Mouse (Mus musculus) 3134 (cell line): ENCODE data around the gene Ly75.

Source experiments
- DNase-seq: peaks from one replicate; pipeline ENCODE4 v3.0.0-alpha.2; 2011; ENCODE audit warnings: low spot score; ENCODE audit not compliant: insufficient read length; ENCODE audit errors: extremely low read depth

Gene Ly75

DNA sequence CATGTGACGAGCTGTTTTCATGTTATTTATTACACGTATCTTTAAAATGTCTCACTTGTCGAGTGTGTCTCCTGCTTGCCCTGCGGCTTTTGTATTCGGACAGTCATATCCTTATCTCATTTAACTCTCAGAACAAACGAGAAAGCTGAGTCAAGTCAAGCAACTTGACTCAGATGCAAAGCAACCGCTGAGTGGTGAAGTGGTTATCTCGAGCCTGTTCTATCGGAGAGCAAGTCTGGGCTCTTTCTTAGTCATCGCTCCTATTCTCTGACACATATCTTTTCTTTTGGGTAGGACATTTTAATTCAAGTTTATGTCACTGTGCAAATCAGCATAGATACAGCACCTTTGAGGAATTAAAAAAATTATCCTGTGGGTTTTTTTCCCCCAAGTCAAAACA lies 54.5 kb downstream of the Ly75 start:
- no peak for DNase-seq

DNA sequence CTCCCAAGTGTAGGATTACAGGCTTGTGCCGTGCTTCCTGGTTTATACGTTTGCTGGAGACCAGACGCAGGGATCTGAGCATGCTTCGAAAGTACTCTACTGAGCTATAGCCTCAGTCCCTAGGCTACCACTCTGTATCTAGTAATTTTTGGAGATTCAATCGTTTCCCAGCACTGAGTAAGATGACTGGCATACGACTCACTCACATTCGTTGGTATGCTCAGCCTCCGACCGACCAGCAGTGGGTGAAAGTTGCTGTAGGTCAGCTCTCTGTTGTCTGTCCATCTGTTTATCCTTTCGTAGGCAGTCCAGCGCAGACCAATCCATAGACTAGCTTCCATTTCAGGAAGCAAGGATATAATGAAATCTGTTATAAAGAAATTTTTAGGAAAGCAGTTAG lies 55.5 kb downstream of the Ly75 start:
- DNase-seq, result no peak

DNA sequence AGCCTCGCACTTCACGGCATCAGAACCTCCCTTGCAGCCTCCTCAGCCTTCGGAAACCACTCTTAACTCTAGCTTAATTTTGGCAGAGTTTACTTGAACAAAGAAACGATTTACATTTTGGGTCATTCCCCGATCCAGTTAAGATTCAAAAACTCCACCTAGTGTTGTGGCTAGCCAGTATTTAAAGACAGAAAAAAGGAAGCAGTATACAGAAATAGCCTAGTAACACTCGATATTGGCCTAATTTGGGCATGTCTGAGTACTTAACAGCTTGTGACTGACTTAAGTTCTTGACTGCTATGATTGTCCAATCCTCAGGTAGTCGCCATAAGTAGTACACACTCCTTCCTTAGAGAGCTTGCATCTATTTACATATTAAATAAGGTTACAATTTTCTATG lies 56.2 kb downstream of the Ly75 start:
- DNase-seq, result no peak

DNA sequence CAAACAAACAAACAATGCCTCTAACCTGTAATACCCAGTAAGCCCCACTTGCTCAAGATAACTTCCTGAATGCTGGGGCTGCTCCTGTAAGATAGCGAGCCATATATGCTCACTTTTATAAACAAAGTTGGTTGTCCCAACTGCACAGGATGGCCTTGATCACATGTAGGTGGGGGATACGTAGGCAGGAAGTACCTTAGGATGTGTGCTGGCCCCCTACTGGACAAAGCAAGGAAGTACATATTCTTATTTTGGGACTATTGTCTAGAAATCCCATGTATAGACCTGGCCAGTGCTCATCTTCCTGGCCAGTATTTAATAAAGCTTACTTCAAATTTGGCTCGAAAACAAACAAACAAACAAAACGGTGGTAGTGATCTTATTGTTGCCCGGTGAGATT lies 59.7 kb downstream of the Ly75 start:
- DNase-seq, result no peak

DNA sequence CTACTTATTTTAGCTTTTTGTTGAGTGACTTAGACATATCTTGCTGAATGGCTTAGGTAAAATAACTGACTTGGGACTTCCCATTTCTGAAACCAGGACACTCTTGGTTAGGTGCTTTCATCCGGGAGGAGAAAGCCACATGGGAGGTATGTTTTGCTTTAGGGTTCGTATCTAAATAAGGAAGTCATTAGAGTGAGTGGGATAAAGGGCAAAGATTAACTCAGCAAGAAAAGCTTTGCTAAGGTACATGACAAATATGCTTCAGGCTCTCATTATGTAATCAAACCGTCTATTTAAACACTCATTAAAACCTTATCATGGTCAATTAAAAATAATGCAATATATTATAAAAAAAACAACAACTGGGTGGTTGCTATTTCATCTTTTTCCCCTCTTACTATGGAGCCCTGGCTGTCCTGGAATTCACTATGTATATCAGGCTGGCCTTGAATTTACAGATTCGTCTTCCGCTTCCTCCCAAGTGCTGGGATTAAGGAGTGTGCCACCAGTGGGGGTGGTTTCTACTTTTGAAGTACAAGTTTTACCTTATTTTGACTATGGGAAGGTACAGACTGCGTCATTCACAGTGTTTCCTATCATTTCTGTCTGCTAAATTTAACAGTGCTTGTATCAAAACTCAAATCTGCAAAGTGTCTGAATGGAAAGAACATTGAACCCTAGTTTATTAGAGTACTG lies 60.9 kb downstream of the Ly75 start:
- DNase-seq, result no peak

DNA sequence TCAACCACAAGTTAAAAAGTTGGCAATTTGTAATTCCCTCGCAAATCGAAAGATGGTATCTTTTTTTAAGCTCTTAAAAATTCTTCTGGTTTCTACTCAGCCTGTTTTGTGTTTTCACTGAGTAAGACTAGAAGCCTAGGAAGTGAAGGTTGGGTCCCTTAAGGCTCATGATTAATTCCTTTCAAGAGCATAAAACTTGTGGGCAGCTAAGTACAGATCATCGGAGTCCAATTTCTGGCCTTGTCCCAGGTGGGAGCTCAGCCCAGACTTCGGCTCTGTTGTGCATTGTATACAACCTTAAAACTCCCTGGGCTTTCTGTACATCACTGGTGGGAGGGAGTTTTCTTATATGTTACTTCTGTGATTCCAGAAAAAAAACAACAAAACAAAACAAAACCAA lies 79.3 kb downstream of the Ly75 start:
- no peak for DNase-seq

DNA sequence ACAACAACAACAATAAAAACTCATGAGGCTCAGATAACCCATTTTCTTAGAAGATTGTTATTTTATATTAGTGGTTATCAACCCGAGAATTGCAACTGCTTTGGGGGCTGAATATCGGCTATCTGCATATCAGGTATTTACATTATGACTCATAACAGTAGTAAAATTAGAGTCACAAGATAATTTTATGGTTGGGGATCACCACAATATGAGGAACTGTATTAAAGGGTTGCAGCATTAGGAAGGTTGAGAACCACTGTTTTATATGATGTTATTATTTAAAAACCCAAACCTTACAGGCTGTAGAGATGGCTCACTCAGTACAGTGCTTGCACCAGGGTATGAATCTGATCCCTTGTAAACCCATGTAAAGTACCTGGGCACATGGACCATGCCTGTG lies 83.8 kb downstream of the Ly75 start:
- no peak for DNase-seq

DNA sequence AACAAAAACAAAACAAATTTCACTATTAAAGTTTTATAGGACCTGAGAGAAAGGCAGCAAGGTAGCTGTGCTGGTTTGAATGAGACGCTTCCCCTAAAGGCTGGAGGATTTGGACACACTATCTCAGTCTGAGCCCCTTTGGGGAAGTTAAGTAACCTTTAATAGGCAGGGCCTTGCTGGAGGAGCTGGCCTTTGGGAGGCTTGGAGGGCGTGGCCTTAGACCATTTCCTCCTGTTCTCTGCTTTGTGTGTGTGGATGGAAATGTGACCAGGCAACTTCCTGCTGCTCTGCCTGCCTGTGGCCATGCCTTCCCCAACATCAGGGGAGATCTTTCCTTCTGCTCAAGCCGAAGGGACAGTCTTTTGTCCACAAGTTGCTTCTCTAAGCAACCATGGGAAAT lies 84.8 kb downstream of the Ly75 start:
- DNase-seq, result no peak

DNA sequence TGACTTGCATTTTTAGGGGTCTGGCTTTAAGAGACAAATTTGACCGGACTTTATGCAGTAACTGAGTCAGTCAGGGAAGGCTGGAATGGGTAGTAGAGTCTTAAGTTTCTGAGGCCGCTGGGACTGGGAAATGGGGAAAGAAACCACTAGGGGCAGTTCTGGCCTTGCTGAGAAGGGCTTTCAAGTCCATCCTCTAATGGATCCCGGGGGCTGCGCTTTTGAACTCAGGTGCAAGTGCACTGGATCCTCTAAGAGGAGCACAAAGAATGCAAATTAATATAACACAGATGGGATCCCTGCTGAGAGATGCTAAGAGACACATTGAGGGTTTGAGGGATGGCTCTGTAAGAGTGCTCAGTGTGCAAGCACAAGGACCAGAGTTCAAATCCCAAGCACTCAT lies 91.7 kb downstream of the Ly75 start:
- DNase-seq, result no peak

DNA sequence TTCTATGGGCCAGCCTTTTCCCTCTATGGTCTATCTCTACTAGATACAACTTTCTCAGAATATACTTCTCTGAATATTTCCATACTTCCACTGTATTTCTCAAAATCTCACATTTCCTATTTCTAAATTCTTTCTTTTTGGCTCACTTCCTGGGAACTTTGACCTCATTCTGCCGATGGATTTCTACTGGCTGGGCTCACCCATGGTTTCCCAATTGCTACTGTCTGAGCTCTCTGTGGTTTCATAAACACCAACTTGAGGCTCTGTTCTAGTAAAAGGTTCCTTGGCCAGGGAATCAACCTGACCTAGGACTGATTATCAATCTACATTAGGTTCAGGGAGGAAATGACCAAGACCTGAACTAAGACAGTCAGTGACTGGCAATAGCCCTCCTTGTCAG lies 93.7 kb downstream of the Ly75 start:
- DNase-seq, result no peak

DNA sequence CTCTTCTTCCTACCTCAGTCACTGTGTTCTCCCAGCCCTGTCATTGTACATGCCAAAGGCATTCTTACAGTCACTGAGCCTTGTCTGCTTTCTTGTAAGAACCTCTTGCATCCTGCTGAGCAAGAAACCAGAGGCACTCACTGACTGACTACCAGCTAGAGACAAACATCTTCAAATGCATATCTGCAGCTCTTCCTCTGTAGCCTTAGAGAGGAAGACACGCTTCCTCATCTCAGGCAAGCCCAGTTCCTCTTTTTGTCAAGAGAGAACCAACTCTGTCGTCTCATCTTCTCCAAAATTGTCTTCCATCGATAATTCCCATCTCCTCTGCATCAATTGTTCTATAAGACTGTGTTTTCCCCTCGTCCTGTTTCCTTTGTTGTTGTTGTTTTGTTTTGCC lies 94.5 kb downstream of the Ly75 start:
- DNase-seq, result no peak

DNA sequence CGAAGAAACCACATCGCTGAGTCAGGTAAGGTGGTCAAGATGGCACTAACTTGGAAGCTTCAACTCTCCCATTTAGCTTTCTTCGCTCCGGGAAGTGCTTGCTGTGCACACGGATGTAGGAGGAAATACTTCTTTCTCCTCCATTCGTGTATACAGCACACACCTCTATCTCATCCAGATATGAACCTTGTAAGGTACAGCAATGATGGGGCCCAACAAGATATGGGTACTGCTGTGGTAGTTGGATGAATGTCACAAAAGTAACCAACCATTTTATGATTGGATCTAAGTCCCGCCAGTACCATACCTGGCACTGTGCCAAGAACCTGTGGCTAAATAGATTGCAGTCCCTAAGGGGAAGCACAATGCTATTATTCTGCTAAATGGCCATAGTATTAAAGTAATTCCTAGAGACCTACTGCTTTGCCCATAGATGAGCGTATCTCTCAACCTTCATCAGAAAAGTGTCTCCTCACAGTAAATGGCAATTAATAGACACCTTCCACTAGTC lies 97.9 kb downstream of the Ly75 start:
- no peak for DNase-seq

DNA sequence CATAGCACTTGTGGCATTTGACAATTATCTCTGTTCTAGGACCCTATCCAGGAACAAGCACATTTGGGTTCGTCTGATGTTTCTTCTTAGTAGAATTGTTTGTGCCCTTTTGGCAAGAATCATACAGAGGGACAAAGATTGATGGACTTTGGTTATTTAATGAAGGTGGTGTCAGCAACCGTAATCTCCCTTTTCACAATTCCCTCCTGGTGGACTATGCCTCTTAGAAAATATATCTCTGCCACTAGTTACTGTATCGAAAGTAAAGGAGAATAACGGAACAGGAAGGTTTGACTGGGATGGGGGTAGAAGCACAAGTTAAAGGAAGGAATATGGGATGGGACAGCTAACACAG lies 98.7 kb downstream of the Ly75 start, which contains the start of gene Cd302:
Gene Cd302 (minus strand): TSS at position 22 of the 355 bp plus-strand sequence.
- no peak for DNase-seq

DNA sequence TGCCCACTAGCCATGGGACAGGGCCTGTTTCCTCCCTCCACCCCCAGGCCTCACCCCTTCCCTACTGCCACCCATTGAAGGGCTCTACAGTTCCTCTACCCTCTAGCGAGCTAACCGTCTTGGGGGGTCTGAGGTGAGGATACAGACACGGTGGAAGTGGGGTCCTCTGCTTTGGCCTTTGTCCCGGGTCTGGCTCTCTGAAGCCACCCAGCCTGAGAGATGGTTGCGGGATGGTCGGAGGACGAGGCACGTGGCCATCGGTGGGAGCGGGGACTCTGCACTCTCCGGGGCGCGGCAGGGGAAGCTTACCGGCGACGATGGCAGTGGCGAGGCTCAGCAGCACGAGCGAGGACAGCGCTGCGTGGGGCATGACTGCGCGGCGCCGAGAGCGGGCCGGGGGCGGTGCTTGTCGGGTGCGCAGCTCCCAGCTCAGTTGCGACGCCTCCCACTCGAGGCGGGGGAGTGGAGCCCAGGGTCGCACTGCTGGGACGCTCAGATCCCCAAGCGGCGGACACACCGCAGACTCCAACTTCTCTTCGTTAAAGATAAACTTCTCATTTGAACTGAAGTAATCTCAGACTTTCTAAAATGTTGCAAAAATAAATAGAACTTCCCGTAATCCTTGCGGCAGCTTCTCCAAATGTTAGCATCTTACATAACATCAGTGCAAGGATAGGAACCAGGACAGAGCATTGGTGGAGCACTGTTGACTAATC lies 99.2 kb downstream of the Ly75 start:
- peak; percentile 79 for DNase-seq

DNA sequence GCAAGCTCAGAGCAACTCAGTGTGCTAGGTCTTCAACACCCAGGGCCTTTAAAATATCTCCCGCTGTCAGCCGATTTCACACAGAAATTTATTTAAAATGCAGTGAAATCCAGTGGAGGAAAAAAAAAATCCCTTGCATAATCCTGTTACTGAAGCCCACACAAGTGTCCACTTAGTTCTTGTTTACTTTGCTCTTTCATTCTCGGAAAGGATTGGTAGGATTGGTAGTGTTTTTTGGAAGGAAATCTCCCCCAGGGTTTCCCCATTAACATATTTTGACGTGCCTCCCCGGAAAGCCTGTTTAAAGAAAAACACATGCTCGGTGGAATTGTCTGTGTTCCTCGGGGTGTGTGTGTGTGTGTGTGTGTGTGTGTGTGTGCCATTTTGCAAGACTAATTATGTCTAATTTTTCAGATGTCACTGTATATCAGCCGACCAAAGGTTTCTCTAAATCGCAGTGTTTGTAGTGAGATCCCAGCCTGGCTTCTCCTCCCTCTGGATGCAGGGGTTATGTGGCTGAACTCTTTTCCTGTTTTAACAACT lies 99.8 kb downstream of the Ly75 start:
- DNase-seq, result no peak

DNA sequence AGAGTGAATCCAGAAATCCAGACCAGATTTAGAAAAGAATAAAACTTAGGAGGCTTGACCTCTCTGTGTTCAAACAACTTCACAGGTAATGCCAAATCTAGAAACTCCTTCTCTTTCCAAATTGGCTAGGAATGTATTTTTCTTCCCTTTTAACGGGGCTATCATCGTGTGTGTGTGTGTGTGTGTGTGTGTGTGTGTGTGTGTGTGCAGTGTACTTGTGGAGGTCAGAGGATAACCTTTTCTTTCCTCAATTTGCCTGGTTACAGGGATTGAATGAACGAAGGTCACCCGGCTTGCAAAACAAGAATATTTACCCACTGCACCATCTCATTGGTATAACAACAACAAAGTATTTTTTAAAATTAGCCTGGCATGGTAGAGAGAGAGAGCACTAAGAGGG lies 100.5 kb downstream of the Ly75 start:
- no peak for DNase-seq

DNA sequence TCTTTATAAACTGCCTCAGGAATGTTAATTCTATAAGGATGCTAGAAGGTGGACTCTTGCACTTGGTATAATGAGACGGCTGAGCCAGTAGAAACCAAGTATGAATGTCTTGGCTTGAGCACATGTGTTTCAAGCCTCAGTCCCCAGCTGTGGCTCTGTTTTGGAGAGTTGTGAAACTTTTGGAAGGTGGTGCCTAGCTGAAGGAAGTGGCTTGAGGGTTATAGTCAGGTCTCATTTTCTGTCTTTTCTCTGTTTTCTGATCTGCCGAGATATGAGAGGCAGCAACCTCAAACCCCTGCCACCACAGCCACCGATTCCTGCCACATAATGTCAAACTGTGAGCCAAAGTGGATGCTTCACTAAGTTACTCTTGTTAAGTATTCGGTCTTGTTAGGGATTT lies 104.5 kb downstream of the Ly75 start:
- DNase-seq, result no peak

DNA sequence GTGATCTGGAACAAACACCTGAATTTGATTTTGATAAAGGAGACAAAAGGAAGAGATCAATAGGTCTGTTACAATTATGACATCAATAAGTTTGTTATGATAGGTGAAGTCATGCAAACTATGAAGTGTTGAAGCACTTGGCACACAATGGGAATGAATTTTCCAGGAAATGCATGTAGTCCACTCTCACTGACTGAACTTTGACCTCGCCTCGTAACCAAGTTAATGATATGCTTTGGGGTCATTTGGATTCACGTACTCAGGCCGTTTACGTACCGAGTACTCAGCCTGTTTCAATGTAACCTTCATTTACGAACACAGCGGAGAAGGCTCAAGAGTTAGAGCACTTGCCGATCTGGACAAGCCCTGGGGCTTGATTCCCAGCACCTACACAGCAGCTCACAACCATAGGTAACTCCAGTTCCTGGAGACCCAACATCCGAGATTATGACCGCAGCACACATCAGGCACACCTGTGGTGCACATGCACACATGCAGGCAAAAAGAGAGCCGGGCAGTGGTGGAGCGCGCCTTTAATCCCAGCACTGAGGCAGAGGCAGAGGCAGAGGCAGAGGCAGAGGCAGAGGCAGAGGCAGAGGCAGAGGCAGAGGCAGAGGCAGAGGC lies 113.1 kb downstream of the Ly75 start:
- DNase-seq, result no peak

DNA sequence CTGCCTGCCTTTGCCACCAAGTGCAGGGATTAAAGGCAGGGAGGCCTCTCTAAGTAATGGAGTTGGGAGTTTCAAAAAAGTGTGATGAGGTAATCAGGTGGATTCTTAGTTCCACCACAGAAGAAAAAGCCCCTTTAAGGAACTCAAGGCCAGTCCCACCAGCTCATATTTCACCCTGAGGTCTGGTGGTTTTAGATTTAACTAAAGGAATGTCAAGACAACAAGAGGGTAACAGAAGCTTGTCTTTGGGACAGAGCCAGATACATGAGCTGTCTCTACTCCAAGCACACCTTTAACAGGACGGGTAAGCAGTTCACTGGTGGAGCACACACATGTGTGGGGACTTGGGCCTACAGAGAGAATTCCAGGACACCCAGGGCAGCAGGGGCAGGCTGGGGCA lies 115.5 kb downstream of the Ly75 start:
- DNase-seq, result no peak

DNA sequence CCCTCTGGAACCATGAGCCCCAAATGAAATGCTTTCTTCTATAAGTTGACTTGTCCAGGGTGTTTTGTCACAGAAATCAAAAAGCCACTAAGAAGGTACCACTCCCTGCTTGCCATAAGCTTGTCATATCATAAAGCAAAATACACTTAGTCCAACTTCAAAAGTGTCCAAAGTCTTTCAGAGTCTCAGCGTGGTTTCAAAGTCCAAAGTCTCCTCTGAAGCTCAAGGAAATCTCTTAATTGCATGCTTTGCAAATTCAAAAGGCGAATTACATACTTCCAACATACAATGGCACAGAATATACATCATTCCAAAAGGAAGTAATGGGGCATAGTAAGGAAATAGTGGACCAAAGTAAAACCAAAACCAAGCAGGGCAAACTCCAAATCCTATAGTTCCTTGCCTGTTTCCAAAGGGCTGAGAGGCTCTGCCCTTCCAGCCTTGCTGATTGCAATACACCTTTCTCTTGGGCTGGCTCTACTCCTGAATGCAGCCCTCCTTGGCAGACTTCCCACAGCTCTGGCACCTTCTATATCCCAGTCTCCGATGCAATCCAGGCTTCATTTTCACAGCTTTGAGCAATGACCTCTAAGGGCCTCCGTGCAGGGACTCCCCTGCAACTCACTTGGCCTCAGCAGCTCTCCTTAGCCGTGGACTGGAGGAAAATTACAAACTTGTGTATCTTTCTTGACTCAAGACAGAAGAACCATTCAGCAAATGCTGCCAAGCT lies 122.3 kb downstream of the Ly75 start:
- no peak for DNase-seq

DNA sequence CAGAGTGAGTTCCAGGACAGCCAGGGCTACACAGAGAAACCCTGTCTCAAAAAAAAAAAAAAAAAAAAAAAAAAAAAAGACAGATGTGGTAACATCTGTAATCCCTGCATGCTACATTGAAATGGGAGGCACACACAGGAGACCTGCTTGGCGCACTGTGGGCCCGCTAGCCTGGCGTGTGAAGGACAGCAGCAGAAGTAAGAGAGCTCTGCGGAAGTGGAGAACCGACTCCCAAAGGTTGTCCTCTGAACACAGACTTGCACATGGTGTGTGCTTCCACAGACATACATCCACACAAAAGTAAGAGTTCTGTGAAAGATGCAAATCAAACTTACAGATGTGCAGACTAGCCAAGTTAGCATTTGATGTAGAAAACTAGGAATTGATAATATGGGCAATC lies 123.9 kb downstream of the Ly75 start:
- no peak for DNase-seq
